Mouse (Mus musculus) heart, adult 2 months (tissue): ENCODE measurements at regions not wholly inside any gene's neighbourhood (a gene's known extent, or its start where the extent isn't known, plus 50 kb on each side); places are given as distances from the start of the nearest gene placed in this dataset.

Experiments used
- DNase-seq, 2 experiments: peaks; one replicate each; pipeline ENCODE4 v3.0.0; 2021
- H3K27ac ChIP-seq: fragments of 200-600 bp; 2 replicates; pipeline ENCODE4 v1.8.1; 2022
- H3K27me3 ChIP-seq: fragments of 200-500 bp; 2 replicates; pipeline ENCODE4 v1.6.1; 2012; ENCODE audit warnings: mild to moderate bottlenecking, low read length, inconsistent platforms, mixed read lengths; ENCODE audit not compliant: control insufficient read depth, insufficient read depth
- H3K36me3 ChIP-seq: fragments of 200-500 bp; 2 replicates; pipeline ENCODE4 v1.6.1; 2012; ENCODE audit warnings: low read length, inconsistent platforms; ENCODE audit not compliant: control insufficient read depth, insufficient read depth
- H3K4me1 ChIP-seq: fragments of 200-500 bp; 2 replicates; pipeline ENCODE4 v1.6.1; 2011; ENCODE audit warnings: low read length; ENCODE audit not compliant: control insufficient read depth, insufficient read depth
- H3K4me3 ChIP-seq: fragments of 200-600 bp; 2 replicates; pipeline ENCODE4 v1.8.1; 2022
- H3K79me2 ChIP-seq: fragments of 200-500 bp; replicated peaks from 2 replicates; pipeline ENCODE4 v1.6.1; 2012; ENCODE audit warnings: mild to moderate bottlenecking, inconsistent platforms, low read length, moderate library complexity, mixed read lengths; ENCODE audit not compliant: control insufficient read depth, insufficient read depth
- H3K9ac ChIP-seq: fragments of 200-500 bp; 2 replicates; pipeline ENCODE4 v1.6.1; 2012; ENCODE audit warnings: low read depth, mild to moderate bottlenecking, control low read depth, inconsistent platforms, low read length, mixed read lengths
- CTCF ChIP-seq: fragments of 200-600 bp; IDR thresholded peaks from 2 replicates; pipeline ENCODE4 v1.8.1; 2022; ENCODE audit warnings: antibody characterized with exemption, mild to moderate bottlenecking, moderate library complexity
- EP300 ChIP-seq: fragments of 200-500 bp; IDR thresholded peaks from 2 replicates; pipeline ENCODE4 v1.6.1; 2011; ENCODE audit warnings: low read depth, low read length, control low read depth; ENCODE audit not compliant: insufficient read depth
- POLR2A ChIP-seq: fragments of 200-500 bp; IDR thresholded peaks from 2 replicates; pipeline ENCODE4 v1.6.1; 2011; ENCODE audit warnings: mild to moderate bottlenecking, low read depth, low read length, control low read depth; ENCODE audit not compliant: insufficient read depth
- WGBS: fragments of 180-500 bp; shearing (Covaris S2); methylation state at CpG from one replicate; pipeline ENCODE4 v1.1.7; 2018; 5-methylcytosine and 5-hydroxymethylcytosine counted together
- intact Hi-C: fragments of 180-260 bp; cut with DNase I; formaldehyde crosslinking; loops from one replicate; pipeline ENCODE4 v1.15.1; 2025

- DNase-seq, result no peak
- WGBS, result 70% methylated on average over 2 of the region's 2 CpGs
- Histone ChIP-seq H3K79me2 (no peaks in the 10 kb centered on the region), H3K9ac (no peak overlapping the region), H3K4me1 (no peaks in the 10 kb centered on the region), H3K36me3 (no peaks in the 10 kb centered on the region), H3K27ac (no peak overlapping the region), H3K4me3 (no peak overlapping the region), H3K27me3 (no peaks in the 10 kb centered on the region)
- intact Hi-C loops, result no loop called here
- TF ChIP-seq EP300 (no peak), CTCF (no peak), POLR2A (no peak)
Observed at GRCm38 (mm10) chr4:7558721-7559120, 680.1 kb downstream of the Car8 start.

GRCm38 (mm10) chr4:7534301-7534700 lies 704.5 kb downstream of the Car8 start:
- TF ChIP-seq EP300 (no peak), POLR2A (no peak), CTCF (no peak)
- no peak for DNase-seq
- intact Hi-C loops, result no loop called here
- Histone ChIP-seq H3K27me3 (no peaks in the 10 kb centered on the region), H3K4me3 (no peak overlapping the region), H3K9ac (no peak overlapping the region), H3K4me1 (no peaks in the 10 kb centered on the region), H3K27ac (no peak overlapping the region), H3K36me3 (no peaks in the 10 kb centered on the region), H3K79me2 (no peaks in the 10 kb centered on the region)
- WGBS, result 90% methylated on average over 4 of the region's 4 CpGs

GRCm38 (mm10) chr4:7527718-7528117 lies 711.1 kb downstream of the Car8 start:
- Histone ChIP-seq H3K36me3 (no peaks in the 10 kb centered on the region), H3K27me3 (no peaks in the 10 kb centered on the region), H3K9ac (no peak overlapping the region), H3K4me3 (no peak overlapping the region), H3K4me1 (no peaks in the 10 kb centered on the region; the same call in 1 of the 2 replicates), H3K79me2 (no peaks in the 10 kb centered on the region), H3K27ac (no peak overlapping the region)
- WGBS, result 53% methylated on average over 2 of the region's 2 CpGs
- DNase-seq, result no peak
- intact Hi-C loops, result no loop called here
- TF ChIP-seq CTCF (no peak), EP300 (no peak), POLR2A (no peak)

GRCm38 (mm10) chr4:7513081-7513480 lies 725.8 kb downstream of the Car8 start:
- DNase-seq, result no peak
- no peaks in the 10 kb centered on the region for H3K27me3 ChIP-seq
- intact Hi-C loops, result no loop called here
- TF ChIP-seq CTCF, result no peak
- no peak for TF ChIP-seq EP300
- TF ChIP-seq POLR2A, result no peak
- no peak overlapping the region for H3K9ac ChIP-seq
- 51% methylated on average over 1 of the region's 1 CpGs for WGBS
- H3K4me3 ChIP-seq, result no peak overlapping the region
- H3K4me1 ChIP-seq, result no peaks in the 10 kb centered on the region
- no peak overlapping the region for H3K27ac ChIP-seq
- H3K79me2 ChIP-seq, result no peaks in the 10 kb centered on the region
- no peaks in the 10 kb centered on the region for H3K36me3 ChIP-seq

GRCm38 (mm10) chr4:7485552-7485951 lies 753.3 kb downstream of the Car8 start:
- intact Hi-C loops, result no loop called here
- DNase-seq, result no peak
- TF ChIP-seq CTCF (no peak), POLR2A (no peak), EP300 (no peak)

GRCm38 (mm10) chr4:7455130-7455529 lies 783.7 kb downstream of the Car8 start:
- DNase-seq, result peak in 1 of 2 experiments; percentile 3
- Histone ChIP-seq H3K36me3 (no peaks in the 10 kb centered on the region), H3K9ac (no peak overlapping the region), H3K79me2 (no peaks in the 10 kb centered on the region), H3K4me1 (no peaks in the 10 kb centered on the region), H3K27me3 (no peaks in the 10 kb centered on the region), H3K27ac (no peak overlapping the region), H3K4me3 (no peak overlapping the region)
- TF ChIP-seq EP300, result no peak
- TF ChIP-seq POLR2A, result no peak
- no peak for TF ChIP-seq CTCF
- 9% methylated on average over 9 of the region's 9 CpGs for WGBS
- intact Hi-C loops, result no loop called here

More at GRCm38 (mm10) chr4:7485552-7485951, 753.3 kb downstream of the Car8 start:
- Histone ChIP-seq H3K4me3 (no peak overlapping the region), H3K4me1 (no peaks in the 10 kb centered on the region), H3K9ac (no peak overlapping the region), H3K27me3 (no peaks in the 10 kb centered on the region), H3K27ac (no peak overlapping the region), H3K36me3 (no peaks in the 10 kb centered on the region), H3K79me2 (no peaks in the 10 kb centered on the region)
